Comparison of ENCODE assay signal across 7 mouse cellular contexts in genomic region chr9:18292443-18292922, GRCm38 (mm10). TPM values are rescaled to one million over a fixed set of nuclear protein-coding genes. Genes with fewer than 3 reads are reported as not detected.
DNase-seq lines count a peak whose midpoint lies in the region; ATAC-seq and TF ChIP-seq lines count a peak whose summit lies in the region.

No protein-coding gene starts in this region.

- no peak for DNase-seq in testis, postnatal 14 days (ENCODE audit: low spot score)
- no peak for DNase-seq in gastrocnemius, postnatal 25 days
- DNase-seq in left cerebral cortex, adult 11 months (ENCODE audit: low spot score): no peak

- H3K4me3 ChIP-seq in testis, adult 2 months (ENCODE audit: control insufficient read depth, low read depth, low read length): peak overlapping the region; percentile 97
- H3K4me3 ChIP-seq in embryonic fibroblast, embryonic 13.5 days (ENCODE audit: insufficient read depth, low read length): peak overlapping the region; percentile 74
- peak overlapping the region; percentile 98 for H3K4me3 ChIP-seq in limb, embryonic 13.5 days
- peak overlapping the region; percentile 94 for H3K4me3 ChIP-seq in neural tube, embryonic 15.5 days (replicated peaks)

- peak overlapping the region; percentile 90 for H3K27ac ChIP-seq in testis, adult 2 months (ENCODE audit: control insufficient read depth, insufficient read depth, low read depth, low read length)
- peak overlapping the region; percentile 80 for H3K27ac ChIP-seq in embryonic fibroblast, embryonic 13.5 days (ENCODE audit: insufficient read depth, low read length)
- peak overlapping the region; percentile 87 for H3K27ac ChIP-seq in limb, embryonic 13.5 days
- peak overlapping the region; percentile 89 for H3K27ac ChIP-seq in neural tube, embryonic 15.5 days (replicated peaks)

- no peaks in the 10 kb centered on the region for H3K27me3 ChIP-seq in testis, adult 2 months (ENCODE audit: control insufficient read depth, insufficient read depth, low read length)
- H3K27me3 ChIP-seq in limb, embryonic 13.5 days: no peaks in the 10 kb centered on the region
- no peaks in the 10 kb centered on the region for H3K27me3 ChIP-seq in neural tube, embryonic 15.5 days (replicated peaks)

- H3K9ac ChIP-seq in limb, embryonic 13.5 days: peak overlapping the region; percentile 97
- H3K9ac ChIP-seq in neural tube, embryonic 15.5 days (replicated peaks): peak overlapping the region; percentile 98

- H3K4me1 ChIP-seq in testis, adult 2 months (ENCODE audit: control insufficient read depth, insufficient read depth, low read length): no peaks in the 10 kb centered on the region; the same call in 1 of the 2 replicates
- no peaks in the 10 kb centered on the region for H3K4me1 ChIP-seq in embryonic fibroblast, embryonic 13.5 days (ENCODE audit: control insufficient read depth, insufficient read depth, low read length)
- H3K4me1 ChIP-seq in limb, embryonic 13.5 days: peaks cover 15% of the 10 kb centered on the region
- peaks cover 15% of the 10 kb centered on the region for H3K4me1 ChIP-seq in neural tube, embryonic 15.5 days

- no peaks in the 10 kb centered on the region for H3K9me3 ChIP-seq in limb, embryonic 13.5 days
- no peaks in the 10 kb centered on the region for H3K9me3 ChIP-seq in neural tube, embryonic 15.5 days (replicated peaks)

- whole genome bisulfite sequencing in limb, embryonic 13.5 days: under 1% methylated on average over 24 of the region's 24 CpGs
- 1% methylated on average over 24 of the region's 24 CpGs for WGBS in neural tube, embryonic 15.5 days

- no peak for TF ChIP-seq CTCF in testis, adult 2 months (IDR thresholded peaks at IDR 0.05; ENCODE audit: control insufficient read depth, insufficient read depth, insufficient replicate concordance, low read depth, low read length)
- TF ChIP-seq CTCF in embryonic fibroblast, embryonic 13.5 days (IDR thresholded peaks at IDR 0.05; ENCODE audit: borderline replicate concordance, insufficient read depth, low read length): no peak

- peak overlapping the region; percentile 86 for H3K4me2 ChIP-seq in limb, embryonic 13.5 days (replicated peaks)
- peak overlapping the region; percentile 77 for H3K4me2 ChIP-seq in neural tube, embryonic 15.5 days

- no peaks in the 10 kb centered on the region for H3K36me3 ChIP-seq in testis, adult 2 months (ENCODE audit: control insufficient read depth, insufficient read depth, low read length)
- peaks cover 3% of the 10 kb centered on the region; the same call in 1 of the 2 replicates for H3K36me3 ChIP-seq in limb, embryonic 13.5 days
- peaks cover 3% of the 10 kb centered on the region; the same call in 1 of the 2 replicates for H3K36me3 ChIP-seq in neural tube, embryonic 15.5 days

- ATAC-seq in limb, embryonic 13.5 days (ENCODE audit: low FRiP score, low read depth): peak; percentile 57
- peak; percentile 71 for ATAC-seq in neural tube, embryonic 15.5 days (ENCODE audit: low FRiP score)

- no peak for TF ChIP-seq POLR2A in testis, adult 2 months (IDR thresholded peaks at IDR 0.05; ENCODE audit: control insufficient read depth, low read depth, low read length)
- TF ChIP-seq POLR2A in embryonic fibroblast, embryonic 13.5 days (IDR thresholded peaks at IDR 0.05; ENCODE audit: low read depth, low read length): no peak

RNA-seq across cellular contexts. Expression of gene Chordc1, which starts 0.6 kb away (rescaled TPM):
- polyA plus RNA-seq in testis, adult 2 months (2012; rRNA removed): 10.5 and 11.9 TPM in 2 replicates
- 85.2 and 96.4 TPM in 2 replicates for polyA plus RNA-seq in embryonic fibroblast, embryonic 13.5 days (2011; ENCODE audit: insufficient read length, low read depth, missing spikeins)
- 126 and 148 TPM in 2 replicates for polyA plus RNA-seq in limb, embryonic 13.5 days (2015; fragmentation: Nextera tagmentation; extraction: Ambion mirVana)
- 126 and 130 TPM in 2 replicates for polyA plus RNA-seq in neural tube, embryonic 15.5 days (2015; fragmentation: Nextera tagmentation; extraction: Ambion mirVana)
- total RNA-seq in gastrocnemius, postnatal 25 days (2021): 10 to 100 TPM; 50.1 to 54.1 TPM
